Mouse (Mus musculus): ENCODE results near the gene Tfdp1. TPM values are rescaled to one million over a fixed set of nuclear protein-coding genes. Genes with fewer than 3 reads are reported as not detected.

Gene Tfdp1
- total and polyA plus RNA-seq, 3 experiments, result 143 to 331 (median 256) TPM

- Histone ChIP-seq H3K4me1 (ENCODE audit: control insufficient read depth in 1 of 2, insufficient read depth in 2 of 2, low read length in 2 of 2) (peaks cover 0 to 3% of the 10 kb centered on the region in 2 experiments; a peak in 1 of 4 replicates), H3K4me3 (ENCODE audit: control insufficient read depth in 1 of 2, insufficient read depth in 1 of 2, low read depth in 2 of 2, low read length in 2 of 2) (no peak within 1 kb of the TSS), H3K79me2 (ENCODE audit: control insufficient read depth, insufficient read depth, low read length, poor library complexity) (no peaks in the 10 kb centered on the region), H3K27me3 (ENCODE audit: control insufficient read depth in 1 of 2, insufficient read depth in 2 of 2, low read length in 2 of 2) (no peaks in the 10 kb centered on the region), H3K27ac (ENCODE audit: control insufficient read depth, low read depth, low read length) (no peak within 1 kb of the TSS), H3K36me3 (ENCODE audit: control insufficient read depth in 1 of 2, insufficient read depth in 2 of 2, low read length in 2 of 2) (no peaks in the 10 kb centered on the region), H3K9me3 (replicated peaks; ENCODE audit: insufficient read depth, low read length) (no peaks in the 10 kb centered on the region), H3K9ac (ENCODE audit: control insufficient read depth, low read depth, low read length, poor library complexity, severe bottlenecking) (no peak within 1 kb of the TSS)
- TF ChIP-seq SMC3 (IDR thresholded peaks at IDR 0.05; ENCODE audit: low read depth, low read length), result no peak
- TF ChIP-seq MAX (IDR thresholded peaks at IDR 0.05; ENCODE audit: low read length), result no peak
- no peak for TF ChIP-seq UBTF (IDR thresholded peaks at IDR 0.05; ENCODE audit: borderline replicate concordance, insufficient read depth, low read depth, low read length)
- no peak for TF ChIP-seq ETS1 (IDR thresholded peaks at IDR 0.05; ENCODE audit: low read depth, low read length)
- TF ChIP-seq ZKSCAN1 (IDR thresholded peaks at IDR 0.05; ENCODE audit: low read depth, low read length), result no peak
- no peak for TF ChIP-seq MYB (IDR thresholded peaks at IDR 0.05; ENCODE audit: low read depth, low read length)
- no peak for TF ChIP-seq ZMIZ1 (IDR thresholded peaks at IDR 0.05; ENCODE audit: low read depth, low read length)
- no peak for TF ChIP-seq NELFE (IDR thresholded peaks at IDR 0.05; ENCODE audit: low read depth, low read length)
- no peak for TF ChIP-seq POLR2AphosphoS2 (IDR thresholded peaks at IDR 0.05; ENCODE audit: low read length)
- TF ChIP-seq SIN3A (IDR thresholded peaks at IDR 0.05; ENCODE audit: low read length), result no peak
- no peak for TF ChIP-seq RAD21 (IDR thresholded peaks at IDR 0.05; ENCODE audit: low read depth, low read length)
- TF ChIP-seq EP300 (IDR thresholded peaks at IDR 0.05; ENCODE audit: low read depth in 1 of 2, low read length in 2 of 2), result no peak
- no peak for TF ChIP-seq MEF2A (IDR thresholded peaks at IDR 0.05; ENCODE audit: extremely low read depth, insufficient replicate concordance, low read depth, low read length, poor library complexity, severe bottlenecking)
- TF ChIP-seq E2F4 (IDR thresholded peaks at IDR 0.05; ENCODE audit: borderline replicate concordance, low read depth, low read length), result no peak
- no peak for TF ChIP-seq ZC3H11A (IDR thresholded peaks at IDR 0.05; ENCODE audit: low read depth, low read length)
- no peak for TF ChIP-seq TAL1 (IDR thresholded peaks at IDR 0.05; ENCODE audit: low read length)
- no peak for TF ChIP-seq MAFK (IDR thresholded peaks at IDR 0.05; ENCODE audit: borderline replicate concordance, low read depth, low read length)
- no peak for DNase-seq (ENCODE audit: low read depth, low spot score)
These were observed 58.2 kb downstream of the Tfdp1 start, which contains the start of gene Atp4b for GRCm38 (mm10) chr8:13396725-13397124. TSS of gene Atp4b (minus strand) at chr8:13396825.

DNA sequence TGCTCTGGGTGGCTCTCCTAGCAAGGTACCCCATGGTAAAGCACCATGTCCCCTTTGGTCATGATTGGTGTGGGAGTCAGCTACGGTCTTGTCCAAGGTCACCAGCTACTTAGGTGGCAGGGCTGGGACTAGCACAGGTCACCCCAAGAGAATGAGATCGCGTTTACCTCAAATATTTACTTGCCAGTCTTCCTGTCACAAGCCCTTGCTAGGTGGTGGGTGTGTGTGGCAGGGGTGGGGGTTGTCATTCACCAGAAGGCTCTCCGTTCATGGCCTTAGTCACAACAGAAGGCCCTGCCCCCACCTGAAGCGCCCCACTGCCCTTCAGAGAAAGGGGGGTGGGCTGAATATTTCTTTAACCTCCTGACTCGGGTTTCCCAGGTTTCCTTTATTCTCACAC is 65.0 kb downstream of the Tfdp1 start:
- Histone ChIP-seq H3K4me3 (ENCODE audit: control insufficient read depth in 1 of 2, insufficient read depth in 1 of 2, low read depth in 2 of 2, low read length in 2 of 2) (no peak overlapping the region), H3K9ac (ENCODE audit: control insufficient read depth, low read depth, low read length, poor library complexity, severe bottlenecking) (no peak overlapping the region), H3K27ac (ENCODE audit: control insufficient read depth, low read depth, low read length) (no peak overlapping the region), H3K36me3 (ENCODE audit: control insufficient read depth in 1 of 2, insufficient read depth in 2 of 2, low read length in 2 of 2) (peaks cover 0 to 2% of the 10 kb centered on the region in 2 experiments; a peak in 1 of 4 replicates), H3K27me3 (ENCODE audit: control insufficient read depth in 1 of 2, insufficient read depth in 2 of 2, low read length in 2 of 2) (peaks cover 0 to 5% of the 10 kb centered on the region in 2 experiments; a peak in 3 of 4 replicates), H3K79me2 (ENCODE audit: control insufficient read depth, insufficient read depth, low read length, poor library complexity) (no peaks in the 10 kb centered on the region), H3K9me3 (replicated peaks; ENCODE audit: insufficient read depth, low read length) (no peaks in the 10 kb centered on the region), H3K4me1 (ENCODE audit: control insufficient read depth in 1 of 2, insufficient read depth in 2 of 2, low read length in 2 of 2) (peaks cover 0 to 11% of the 10 kb centered on the region in 2 experiments; a peak in 3 of 4 replicates)
- no peak for DNase-seq (ENCODE audit: low read depth, low spot score)
- no peak for TF ChIP-seq SMC3 (IDR thresholded peaks at IDR 0.05; ENCODE audit: low read depth, low read length)
- TF ChIP-seq MAZ (IDR thresholded peaks at IDR 0.05; ENCODE audit: low read depth, low read length), result no peak
- no peak for TF ChIP-seq MAX (IDR thresholded peaks at IDR 0.05; ENCODE audit: low read length)
- no peak for TF ChIP-seq GATA1 (IDR thresholded peaks at IDR 0.05; ENCODE audit: low read depth, low read length)
- TF ChIP-seq ZKSCAN1 (IDR thresholded peaks at IDR 0.05; ENCODE audit: low read depth, low read length), result no peak
- no peak for TF ChIP-seq CHD1 (IDR thresholded peaks at IDR 0.05; ENCODE audit: low read depth, low read length)
- TF ChIP-seq EP300 (IDR thresholded peaks at IDR 0.05; ENCODE audit: low read depth in 1 of 2, low read length in 2 of 2), result no peak
- no peak for TF ChIP-seq NELFE (IDR thresholded peaks at IDR 0.05; ENCODE audit: low read depth, low read length)
- TF ChIP-seq MEF2A (IDR thresholded peaks at IDR 0.05; ENCODE audit: extremely low read depth, insufficient replicate concordance, low read depth, low read length, poor library complexity, severe bottlenecking), result no peak
- TF ChIP-seq CHD2 (IDR thresholded peaks at IDR 0.05; ENCODE audit: low read length), result no peak
- no peak for TF ChIP-seq MXI1 (IDR thresholded peaks at IDR 0.05; ENCODE audit: low read depth, low read length)
- TF ChIP-seq HCFC1 (IDR thresholded peaks at IDR 0.05; ENCODE audit: low read depth, low read length), result no peak
- no peak for TF ChIP-seq POLR2AphosphoS5 (IDR thresholded peaks at IDR 0.05; ENCODE audit: borderline replicate concordance, low read depth, low read length)
- TF ChIP-seq ETS1 (IDR thresholded peaks at IDR 0.05; ENCODE audit: low read depth, low read length), result no peak
- no peak for TF ChIP-seq CTCF (IDR thresholded peaks at IDR 0.05 in 2 of 3, conservative IDR thresholded peaks at IDR 0.05 in 1 of 3; ENCODE audit: control insufficient read depth in 1 of 3, insufficient read depth in 1 of 3, low read depth in 2 of 3, low read length in 3 of 3, poor library complexity in 1 of 3, severe bottlenecking in 1 of 3)
- TF ChIP-seq UBTF (IDR thresholded peaks at IDR 0.05; ENCODE audit: borderline replicate concordance, insufficient read depth, low read depth, low read length), result no peak
- no peak for TF ChIP-seq TBP (IDR thresholded peaks at IDR 0.05; ENCODE audit: low read depth, low read length)
- TF ChIP-seq POLR2A (IDR thresholded peaks at IDR 0.05; ENCODE audit: control insufficient read depth in 1 of 2, insufficient read depth in 1 of 2, low read depth in 1 of 2, low read length in 2 of 2, poor library complexity in 1 of 2), result no peak
- TF ChIP-seq ZC3H11A (IDR thresholded peaks at IDR 0.05; ENCODE audit: low read depth, low read length), result no peak
